ENCODE assay signal across 1 mouse cellular context in the genomic region with DNA sequence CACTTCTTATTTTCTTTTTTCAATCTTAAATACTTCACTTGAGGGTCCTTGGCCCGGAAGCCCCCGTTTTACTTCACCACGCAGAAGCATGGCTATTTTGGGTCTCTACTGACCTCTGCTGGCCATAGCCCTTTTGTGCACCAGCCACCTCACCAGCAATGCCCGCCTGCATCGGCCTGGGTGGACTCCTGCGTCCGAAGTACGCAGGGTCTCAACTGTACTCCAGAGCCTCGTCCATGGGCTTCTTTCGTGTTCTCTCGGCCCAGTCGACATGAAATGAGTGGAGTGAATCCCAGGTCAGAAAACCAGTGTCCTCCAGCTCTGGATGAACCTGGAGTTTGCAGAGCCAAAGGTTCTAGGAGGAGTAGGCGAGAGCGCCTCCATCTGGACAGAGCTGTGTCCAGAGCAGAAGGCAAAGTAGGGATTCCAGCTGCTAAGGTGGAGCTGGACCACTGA.
TF ChIP-seq lines count a peak whose summit lies in the region.

No protein-coding gene starts in this region.

TF ChIP-seq in CH12.LX, 34 proteins besides CTCF, POLR2A, EP300 and RAD21:
- TF ChIP-seq IRF4 (IDR thresholded peaks at IDR 0.05; ENCODE audit: low read depth, low read length) (no peak; the same call in 1 of the 2 replicates), ZKSCAN1 (IDR thresholded peaks at IDR 0.05; ENCODE audit: borderline replicate concordance, low read depth, low read length) (no peak), SMC3 (IDR thresholded peaks at IDR 0.05; ENCODE audit: low read depth, low read length) (peak; percentile 79), POLR2AphosphoS2 (IDR thresholded peaks at IDR 0.05; ENCODE audit: low read depth, low read length) (no peak), MYC (IDR thresholded peaks at IDR 0.05; ENCODE audit: low read depth, low read length) (no peak; the same call in 1 of the 2 replicates), USF2 (conservative IDR thresholded peaks at IDR 0.05; ENCODE audit: low read depth, low read length) (no peak), TCF12 (IDR thresholded peaks at IDR 0.05; ENCODE audit: low read depth, low read length) (peak; percentile 20; the same call in 1 of the 2 replicates), MXI1 (IDR thresholded peaks at IDR 0.05; ENCODE audit: low read depth, low read length) (0 out of 2 replicates have a peak, but pooled peaks have one; percentile 36), SIN3A (IDR thresholded peaks at IDR 0.05; ENCODE audit: low read length) (no peak), E2F4 (IDR thresholded peaks at IDR 0.05; ENCODE audit: insufficient replicate concordance, low read depth, low read length) (no peak), MAFK (IDR thresholded peaks at IDR 0.05; ENCODE audit: insufficient replicate concordance, low read length) (no peak), MAZ (IDR thresholded peaks at IDR 0.05; ENCODE audit: low read depth, low read length) (no peak), ELF1 (IDR thresholded peaks at IDR 0.05; ENCODE audit: low read depth, low read length) (peak; percentile 42; the same call in 1 of the 2 replicates), ZC3H11A (IDR thresholded peaks at IDR 0.05; ENCODE audit: low read depth, low read length) (peak; percentile 35; the same call in 1 of the 2 replicates), HCFC1 (IDR thresholded peaks at IDR 0.05; ENCODE audit: low read depth, low read length) (no peak), ZNF384 (IDR thresholded peaks at IDR 0.05; ENCODE audit: low read depth, low read length) (no peak)
